Mouse (Mus musculus): ENCODE data around the gene Mfap4. TPM values are rescaled to one million over a fixed set of nuclear protein-coding genes. Genes with fewer than 3 reads are reported as not detected.

Gene Mfap4
- polyA plus RNA-seq, 1 experiment from 2014 or later, result 100 TPM

- 65% methylated on average over 6 of the region's 6 CpGs for WGBS
- Histone ChIP-seq H3K4me3 (replicated peaks; ENCODE audit: low read depth, low read length) (no peak overlapping the region), H3K36me3 (ENCODE audit: insufficient read depth, low read length) (no peaks in the 10 kb centered on the region), H3K4me1 (replicated peaks; ENCODE audit: insufficient read depth, low read length) (no peaks in the 10 kb centered on the region; the same call in 1 of the 2 replicates), H3K27ac (no peak overlapping the region), H3K27me3 (ENCODE audit: insufficient read depth, low read length) (no peaks in the 10 kb centered on the region), H3K9me3 (replicated peaks; ENCODE audit: low read length) (no peaks in the 10 kb centered on the region), H3K9ac (ENCODE audit: low read depth, low read length) (no peak overlapping the region), H3K4me2 (ENCODE audit: low read length) (no peak overlapping the region)
- no peak for DNase-seq (ENCODE audit: low spot score)
- no peak for TF ChIP-seq CTCF (IDR thresholded peaks at IDR 0.05; ENCODE audit: low read depth)
- no peak for ATAC-seq (replicated peaks; ENCODE audit: low FRiP score, low read depth)
Observed at GRCm38 (mm10) chr11:61498736-61499504, 13.7 kb downstream of the Mfap4 start.

- H3K36me3 ChIP-seq (ENCODE audit: insufficient read depth, low read length), result no peaks in the 10 kb centered on the region
- H3K9me3 ChIP-seq (replicated peaks; ENCODE audit: low read length), result no peaks in the 10 kb centered on the region
- 0 out of 2 replicates have a peak, but pooled peaks cover 7% of the 10 kb centered on the region for H3K4me1 ChIP-seq (replicated peaks; ENCODE audit: insufficient read depth, low read length)
- WGBS, result 71% methylated on average over 8 of the region's 8 CpGs
- H3K27ac ChIP-seq, result no peak overlapping the region
- no peak overlapping the region for H3K4me3 ChIP-seq (replicated peaks; ENCODE audit: low read depth, low read length)
- no peaks in the 10 kb centered on the region for H3K27me3 ChIP-seq (ENCODE audit: insufficient read depth, low read length)
- no peak for TF ChIP-seq CTCF (IDR thresholded peaks at IDR 0.05; ENCODE audit: low read depth)
- no peak overlapping the region for H3K9ac ChIP-seq (ENCODE audit: low read depth, low read length)
- ATAC-seq (replicated peaks; ENCODE audit: low FRiP score, low read depth), result no peak
- no peak for DNase-seq (ENCODE audit: low spot score)
- no peak overlapping the region for H3K4me2 ChIP-seq (ENCODE audit: low read length)
Observed at GRCm38 (mm10) chr11:61503933-61504332, 18.7 kb downstream of the Mfap4 start.

- Histone ChIP-seq H3K36me3 (ENCODE audit: insufficient read depth, low read length) (no peaks in the 10 kb centered on the region), H3K4me1 (replicated peaks; ENCODE audit: insufficient read depth, low read length) (0 out of 2 replicates have a peak, but pooled peaks cover 7% of the 10 kb centered on the region), H3K4me2 (ENCODE audit: low read length) (peak within 1 kb of the TSS; percentile 67), H3K9me3 (replicated peaks; ENCODE audit: low read length) (no peaks in the 10 kb centered on the region), H3K27ac (peak within 1 kb of the TSS; percentile 73), H3K9ac (ENCODE audit: low read depth, low read length) (peak within 1 kb of the TSS; percentile 62), H3K4me3 (replicated peaks; ENCODE audit: low read depth, low read length) (peak within 1 kb of the TSS; percentile 48), H3K27me3 (ENCODE audit: insufficient read depth, low read length) (no peaks in the 10 kb centered on the region)
- DNase-seq (ENCODE audit: low spot score), result peak; percentile 96
- peak; percentile 98 for TF ChIP-seq CTCF (IDR thresholded peaks at IDR 0.05; ENCODE audit: low read depth)
- peak; percentile 89 for ATAC-seq (replicated peaks; ENCODE audit: low FRiP score, low read depth)
- under 1% methylated on average over 39 of the region's 39 CpGs for WGBS
Observed at GRCm38 (mm10) chr11:61504713-61505257, 19.6 kb downstream of the Mfap4 start, which contains the start of gene B9d1. B9d1 (plus strand) TSS chr11:61505144.

- no peaks in the 10 kb centered on the region for H3K9me3 ChIP-seq (replicated peaks; ENCODE audit: low read length)
- TF ChIP-seq CTCF (IDR thresholded peaks at IDR 0.05; ENCODE audit: low read depth), result peak; percentile 74
- ATAC-seq (replicated peaks; ENCODE audit: low FRiP score, low read depth), result peak; percentile 47; the same call in 1 of the 2 replicates
- H3K27ac ChIP-seq, result no peak overlapping the region
- WGBS, result 43% methylated on average over 3 of the region's 3 CpGs
- H3K4me1 ChIP-seq (replicated peaks; ENCODE audit: insufficient read depth, low read length), result no peaks in the 10 kb centered on the region
- H3K36me3 ChIP-seq (ENCODE audit: insufficient read depth, low read length), result peaks cover 23% of the 10 kb centered on the region
- no peaks in the 10 kb centered on the region for H3K27me3 ChIP-seq (ENCODE audit: insufficient read depth, low read length)
- no peak overlapping the region for H3K9ac ChIP-seq (ENCODE audit: low read depth, low read length)
- no peak overlapping the region for H3K4me2 ChIP-seq (ENCODE audit: low read length)
- no peak overlapping the region for H3K4me3 ChIP-seq (replicated peaks; ENCODE audit: low read depth, low read length)
- peak; percentile 75 for DNase-seq (ENCODE audit: low spot score)
Observed at GRCm38 (mm10) chr11:61514953-61515352, 29.7 kb downstream of the Mfap4 start.

GRCm38 (mm10) chr11:61517971-61518370 is 32.7 kb downstream of the Mfap4 start:
- Histone ChIP-seq H3K27me3 (ENCODE audit: insufficient read depth, low read length) (no peaks in the 10 kb centered on the region), H3K4me1 (replicated peaks; ENCODE audit: insufficient read depth, low read length) (no peaks in the 10 kb centered on the region), H3K4me2 (ENCODE audit: low read length) (no peak overlapping the region), H3K9me3 (replicated peaks; ENCODE audit: low read length) (no peaks in the 10 kb centered on the region), H3K36me3 (ENCODE audit: insufficient read depth, low read length) (peaks cover 40% of the 10 kb centered on the region), H3K27ac (no peak overlapping the region), H3K4me3 (replicated peaks; ENCODE audit: low read depth, low read length) (no peak overlapping the region), H3K9ac (ENCODE audit: low read depth, low read length) (no peak overlapping the region)
- ATAC-seq (replicated peaks; ENCODE audit: low FRiP score, low read depth) (no peak), DNase-seq (ENCODE audit: low spot score) (no peak)
- WGBS, result 78% methylated on average over 1 of the region's 1 CpGs
- TF ChIP-seq CTCF (IDR thresholded peaks at IDR 0.05; ENCODE audit: low read depth), result no peak

GRCm38 (mm10) chr11:61518871-61519270 is 33.6 kb downstream of the Mfap4 start:
- H3K27me3 ChIP-seq (ENCODE audit: insufficient read depth, low read length), result no peaks in the 10 kb centered on the region
- 90% methylated on average over 3 of the region's 3 CpGs for WGBS
- no peaks in the 10 kb centered on the region for H3K9me3 ChIP-seq (replicated peaks; ENCODE audit: low read length)
- DNase-seq (ENCODE audit: low spot score) (no peak), ATAC-seq (replicated peaks; ENCODE audit: low FRiP score, low read depth) (no peak)
- no peak overlapping the region for H3K4me2 ChIP-seq (ENCODE audit: low read length)
- H3K36me3 ChIP-seq (ENCODE audit: insufficient read depth, low read length), result peaks cover 37% of the 10 kb centered on the region
- no peak overlapping the region for H3K4me3 ChIP-seq (replicated peaks; ENCODE audit: low read depth, low read length)
- no peaks in the 10 kb centered on the region for H3K4me1 ChIP-seq (replicated peaks; ENCODE audit: insufficient read depth, low read length)
- no peak overlapping the region for H3K9ac ChIP-seq (ENCODE audit: low read depth, low read length)
- H3K27ac ChIP-seq, result no peak overlapping the region
- no peak for TF ChIP-seq CTCF (IDR thresholded peaks at IDR 0.05; ENCODE audit: low read depth)
